Mouse (Mus musculus): ENCODE measurements around the gene Cog8.

Cog8 gene

GRCm38 (mm10) chr8:107056076-107056972 lies at the start of gene Cog8, which contains the start of gene Nip7:
Cog8 (minus strand) TSS chr8:107056689.
Nip7 (plus strand) TSS chr8:107056877.
- DNase-seq (ENCODE audit: low spot score): peak; percentile 97

- peak; percentile 42 for DNase-seq (ENCODE audit: low spot score)
Observed at GRCm38 (mm10) chr8:107104547-107104946, 48.1 kb upstream of the Cog8 start.

GRCm38 (mm10) chr8:107100635-107101034 lies 44.1 kb upstream of the Cog8 start:
- no peak for DNase-seq (ENCODE audit: low spot score)

- peak; percentile 95 for DNase-seq (ENCODE audit: low spot score)
Observed at GRCm38 (mm10) chr8:107096366-107097036, 40.0 kb upstream of the Cog8 start, which contains the start of gene Terf2. Terf2 (minus strand) TSS chr8:107096547.

GRCm38 (mm10) chr8:107095717-107096365 lies 39.4 kb upstream of the Cog8 start:
- no peak for DNase-seq (ENCODE audit: low spot score)

GRCm38 (mm10) chr8:107090531-107090930 lies 34.0 kb upstream of the Cog8 start:
- no peak for DNase-seq (ENCODE audit: low spot score)

GRCm38 (mm10) chr8:107088526-107089063 lies 32.1 kb upstream of the Cog8 start:
- no peak for DNase-seq (ENCODE audit: low spot score)

- DNase-seq (ENCODE audit: low spot score): no peak
Observed at GRCm38 (mm10) chr8:107086018-107086417, 29.5 kb upstream of the Cog8 start.

GRCm38 (mm10) chr8:107085358-107085757 lies 28.9 kb upstream of the Cog8 start:
- no peak for DNase-seq (ENCODE audit: low spot score)

GRCm38 (mm10) chr8:107076239-107076888 lies 19.9 kb upstream of the Cog8 start:
- no peak for DNase-seq (ENCODE audit: low spot score)

GRCm38 (mm10) chr8:107074128-107074527 lies 17.6 kb upstream of the Cog8 start:
- DNase-seq (ENCODE audit: low spot score): no peak

GRCm38 (mm10) chr8:107073706-107074105 lies 17.2 kb upstream of the Cog8 start:
- DNase-seq (ENCODE audit: low spot score): no peak

- peak; percentile 32 for DNase-seq (ENCODE audit: low spot score)
Observed at GRCm38 (mm10) chr8:107065511-107066496, 9.3 kb upstream of the Cog8 start, which contains the start of gene Tmed6. Tmed6 (minus strand) TSS chr8:107065644.

GRCm38 (mm10) chr8:107062613-107063012 lies 6.1 kb upstream of the Cog8 start:
- no peak for DNase-seq (ENCODE audit: low spot score)

GRCm38 (mm10) chr8:107056973-107057369 lies 482 bp upstream of the Cog8 start:
- DNase-seq (ENCODE audit: low spot score): no peak

- no peak for DNase-seq (ENCODE audit: low spot score)
Observed at GRCm38 (mm10) chr8:107052046-107052445, 4.4 kb downstream of the Cog8 start.

- DNase-seq (ENCODE audit: low spot score): no peak
Observed at GRCm38 (mm10) chr8:107049480-107049879, 7.0 kb downstream of the Cog8 start.

GRCm38 (mm10) chr8:107048061-107048941 lies 8.2 kb downstream of the Cog8 start, which contains the start of gene Pdf:
Pdf (minus strand) TSS chr8:107048614.
- DNase-seq (ENCODE audit: low spot score): peak; percentile 81

GRCm38 (mm10) chr8:107046976-107047375 lies 9.5 kb downstream of the Cog8 start:
- DNase-seq (ENCODE audit: low spot score): no peak
